Mouse (Mus musculus) liver, embryonic 14.5 days (tissue): ENCODE data around the gene Dlgap1.

ENCODE experiments used
- CTCF ChIP-seq: IDR thresholded peaks from 2 replicates; pipeline ENCODE4 v1.5.1; 2016; ENCODE audit warnings: antibody characterized with exemption, low read depth, control low read depth
- EP300 ChIP-seq: IDR thresholded peaks from 2 replicates; pipeline ENCODE4 v1.6.1; 2016; ENCODE audit warnings: antibody characterized with exemption, low read depth

DNA sequence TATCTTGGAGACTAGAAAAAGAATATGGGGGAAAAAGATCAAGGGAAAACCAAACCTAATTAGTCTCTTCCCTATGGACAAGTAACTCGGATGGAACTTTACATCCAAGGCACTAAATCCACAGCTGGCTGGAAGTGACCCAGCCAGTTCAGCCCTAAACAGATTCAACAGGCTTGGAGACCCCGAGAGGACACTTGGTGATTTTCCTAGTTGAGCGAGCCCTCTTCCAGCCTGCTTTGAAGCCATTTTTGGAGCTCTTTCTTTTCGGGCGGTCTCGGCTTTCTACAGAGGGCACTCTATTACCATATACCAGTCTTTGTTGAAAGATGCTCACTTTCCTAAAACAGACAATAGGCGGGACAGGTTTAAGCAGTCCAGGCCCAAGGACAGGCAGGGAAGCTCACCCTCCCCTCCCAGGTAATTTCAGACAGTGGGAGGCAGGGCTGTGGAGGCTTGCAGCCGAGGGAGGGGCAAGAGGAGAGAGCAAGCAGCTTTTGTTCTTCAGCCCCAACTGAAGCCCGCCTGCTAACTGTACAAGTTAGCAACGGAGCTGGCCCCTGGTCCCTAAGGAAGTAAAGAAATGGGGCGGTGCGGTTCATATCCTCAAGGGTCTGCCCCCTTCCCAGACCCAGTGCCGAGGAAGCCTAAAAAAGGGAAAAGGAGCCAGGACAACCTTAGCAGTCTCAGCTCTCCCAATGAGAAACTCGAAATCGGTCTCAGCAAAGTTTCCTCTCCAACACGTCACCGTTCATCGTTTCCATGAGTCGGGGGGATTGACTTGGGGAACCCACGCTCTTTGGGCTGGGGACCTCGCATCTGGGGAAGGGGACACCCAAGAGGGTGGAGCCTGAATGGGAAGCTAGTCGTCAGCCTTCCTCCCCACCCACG, 879.9 kb downstream of the Dlgap1 start:
- no peak for TF ChIP-seq CTCF
- TF ChIP-seq EP300 = no peak
